Mouse (Mus musculus): ENCODE results near the gene C8b. TPM values are rescaled to one million over a fixed set of nuclear protein-coding genes. Genes with fewer than 3 reads are reported as not detected.

The C8b gene
- total RNA-seq, 1 experiment from 2014 or later = not detected

GRCm38 (mm10) chr4:104804100-104804499, 38.0 kb downstream of the C8b start:
- no peak for ATAC-seq (replicated peaks; ENCODE audit: insufficient number of reproducible peaks, low FRiP score, low TSS enrichment, poor library complexity, severe bottlenecking)

DNA sequence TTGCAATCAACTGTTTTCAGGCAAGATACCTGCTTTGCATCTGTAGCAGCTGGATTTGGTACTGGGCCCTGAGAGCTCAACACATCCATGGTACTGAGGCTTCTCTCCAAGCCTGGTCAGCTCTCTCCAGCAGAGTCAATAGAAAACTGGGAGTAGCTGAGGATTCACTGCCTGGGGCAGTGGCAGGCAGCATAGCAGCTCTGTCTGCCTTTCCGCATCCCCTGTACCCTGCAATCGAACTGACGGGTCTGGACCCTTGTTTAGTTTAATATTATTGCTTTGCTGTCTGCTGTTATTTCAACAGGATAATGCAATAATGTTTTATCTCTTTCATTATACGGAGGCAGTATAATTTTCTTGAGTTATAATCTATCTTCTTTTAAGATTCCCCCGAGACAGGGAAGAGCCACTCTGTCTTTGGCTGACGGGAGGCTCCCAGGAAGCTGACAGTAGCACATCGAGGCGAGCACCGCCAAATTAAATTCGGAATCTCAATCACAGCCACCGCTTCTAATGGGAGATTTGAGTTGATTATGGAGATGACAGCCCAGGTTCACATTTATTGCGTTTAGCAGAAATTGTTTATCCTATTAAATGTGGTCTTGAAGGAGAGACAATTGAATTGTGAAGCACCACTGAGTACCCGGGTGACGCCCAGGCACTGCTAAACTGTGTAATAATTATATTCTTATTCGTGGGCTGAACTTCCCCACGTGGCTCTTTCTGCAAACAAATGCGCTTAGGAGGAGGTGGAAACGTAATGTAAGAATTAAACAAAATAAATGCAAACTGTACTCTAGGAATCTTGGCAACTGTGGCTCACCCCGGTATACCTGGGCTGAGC, 39.5 kb downstream of the C8b start:
- ATAC-seq (replicated peaks; ENCODE audit: insufficient number of reproducible peaks, low FRiP score, low TSS enrichment, poor library complexity, severe bottlenecking) = no peak

- ATAC-seq (replicated peaks; ENCODE audit: insufficient number of reproducible peaks, low FRiP score, low TSS enrichment, poor library complexity, severe bottlenecking) = no peak
These were observed 44.7 kb downstream of the C8b start for GRCm38 (mm10) chr4:104810710-104811286.

GRCm38 (mm10) chr4:104813617-104814016, 47.5 kb downstream of the C8b start:
- no peak for ATAC-seq (replicated peaks; ENCODE audit: insufficient number of reproducible peaks, low FRiP score, low TSS enrichment, poor library complexity, severe bottlenecking)

GRCm38 (mm10) chr4:104816519-104817232, 50.6 kb downstream of the C8b start:
- no peak for ATAC-seq (replicated peaks; ENCODE audit: insufficient number of reproducible peaks, low FRiP score, low TSS enrichment, poor library complexity, severe bottlenecking)

GRCm38 (mm10) chr4:104817509-104817908, 51.4 kb downstream of the C8b start:
- no peak for ATAC-seq (replicated peaks; ENCODE audit: insufficient number of reproducible peaks, low FRiP score, low TSS enrichment, poor library complexity, severe bottlenecking)

DNA sequence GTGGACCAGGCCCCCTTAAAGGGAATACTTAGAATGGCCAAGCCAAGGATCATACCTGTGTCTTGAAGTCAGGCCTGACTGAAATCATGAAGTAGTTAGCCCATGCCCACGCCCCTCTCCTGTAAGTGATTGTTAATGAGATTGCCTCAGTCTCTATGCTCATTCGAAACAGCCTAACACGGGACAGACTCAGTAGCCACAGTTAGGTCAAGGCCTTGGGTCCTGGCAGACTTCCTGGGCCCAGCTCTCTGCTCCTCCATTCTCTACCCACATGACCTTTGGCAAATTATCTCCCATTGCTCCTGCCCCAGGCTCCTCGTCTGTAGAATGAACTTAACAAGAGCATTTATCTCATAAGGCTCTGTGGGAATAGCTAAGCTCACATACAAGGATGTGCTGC, 52.9 kb downstream of the C8b start:
- no peak for ATAC-seq (replicated peaks; ENCODE audit: insufficient number of reproducible peaks, low FRiP score, low TSS enrichment, poor library complexity, severe bottlenecking)

DNA sequence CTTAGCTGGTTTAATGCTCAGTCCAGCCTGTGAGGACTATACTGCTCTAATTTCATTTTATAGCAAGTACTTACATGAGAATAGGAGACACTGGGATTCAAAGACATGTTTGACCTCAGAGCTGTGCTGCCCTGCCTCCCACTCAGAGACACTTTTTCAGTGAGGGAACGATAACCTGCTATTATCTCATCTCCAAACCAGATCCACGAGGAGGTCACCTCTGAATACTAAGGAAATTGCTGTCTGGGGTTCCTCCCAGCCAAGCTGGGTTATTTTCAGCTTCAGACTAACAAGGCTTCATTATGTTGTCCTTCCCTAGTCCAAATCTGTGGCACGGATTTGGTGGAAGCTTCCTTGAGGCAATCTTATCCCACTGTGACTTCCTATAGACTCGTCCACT, 53.8 kb downstream of the C8b start:
- no peak for ATAC-seq (replicated peaks; ENCODE audit: insufficient number of reproducible peaks, low FRiP score, low TSS enrichment, poor library complexity, severe bottlenecking)

DNA sequence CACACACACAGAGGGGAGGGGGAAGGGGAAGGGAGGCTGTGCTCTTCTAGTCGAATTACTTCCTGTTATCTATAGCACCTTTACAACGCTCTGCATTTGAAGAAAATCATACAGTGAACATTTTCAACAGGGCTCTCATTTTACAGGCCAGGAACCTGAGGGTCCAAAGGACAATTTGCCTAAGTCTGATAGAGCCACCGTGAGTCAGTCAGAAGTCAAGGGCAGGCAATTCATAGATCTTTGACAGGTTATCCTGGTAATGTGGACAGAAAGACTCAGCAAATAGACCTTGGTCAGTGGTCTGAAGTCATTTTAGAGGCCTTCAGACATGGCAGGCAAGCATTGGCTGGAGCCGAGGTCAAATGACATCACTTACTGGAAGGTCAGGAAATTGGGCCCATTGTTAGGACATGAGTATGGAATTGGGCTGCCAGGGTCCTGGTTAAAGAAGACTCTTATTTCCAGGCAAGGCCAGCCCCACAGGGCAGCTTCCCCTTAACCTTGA, 57.5 kb downstream of the C8b start:
- no peak for ATAC-seq (replicated peaks; ENCODE audit: insufficient number of reproducible peaks, low FRiP score, low TSS enrichment, poor library complexity, severe bottlenecking)

DNA sequence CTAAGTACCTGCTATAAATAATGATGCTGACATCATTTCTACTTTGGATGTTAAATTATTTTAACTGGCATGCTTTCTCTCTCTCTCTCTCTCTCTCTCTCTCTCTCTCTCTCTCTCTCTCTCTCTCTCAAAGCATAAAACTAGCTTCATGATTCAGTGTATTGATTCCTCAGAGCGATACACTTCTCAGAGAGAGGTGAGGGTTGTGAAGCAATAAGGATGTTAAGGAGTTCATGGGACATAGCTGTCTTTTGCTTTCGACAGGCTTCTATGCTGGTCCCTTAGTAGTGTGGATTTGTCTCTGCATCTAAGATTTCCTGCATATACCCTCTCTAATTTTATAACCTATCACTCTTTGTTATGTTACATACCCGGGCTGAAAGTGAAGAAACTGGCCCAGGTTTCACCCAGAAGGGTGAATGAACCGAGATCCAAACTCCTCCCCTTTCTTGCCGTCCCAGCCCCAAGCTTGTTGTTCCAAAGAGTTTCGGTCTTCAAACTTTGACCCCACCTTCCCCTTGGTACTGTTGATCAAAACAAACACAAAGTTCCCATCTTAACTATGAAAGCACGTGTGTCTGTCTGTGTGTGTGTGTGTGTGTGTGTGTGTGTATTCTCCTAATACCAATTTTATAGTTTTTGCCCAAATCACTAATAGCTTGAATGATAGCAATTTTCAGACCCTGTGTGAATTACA, 58.4 kb downstream of the C8b start:
- ATAC-seq (replicated peaks; ENCODE audit: insufficient number of reproducible peaks, low FRiP score, low TSS enrichment, poor library complexity, severe bottlenecking) = no peak

- no peak for ATAC-seq (replicated peaks; ENCODE audit: insufficient number of reproducible peaks, low FRiP score, low TSS enrichment, poor library complexity, severe bottlenecking)
These were observed 62.8 kb downstream of the C8b start for GRCm38 (mm10) chr4:104828939-104829338.

DNA sequence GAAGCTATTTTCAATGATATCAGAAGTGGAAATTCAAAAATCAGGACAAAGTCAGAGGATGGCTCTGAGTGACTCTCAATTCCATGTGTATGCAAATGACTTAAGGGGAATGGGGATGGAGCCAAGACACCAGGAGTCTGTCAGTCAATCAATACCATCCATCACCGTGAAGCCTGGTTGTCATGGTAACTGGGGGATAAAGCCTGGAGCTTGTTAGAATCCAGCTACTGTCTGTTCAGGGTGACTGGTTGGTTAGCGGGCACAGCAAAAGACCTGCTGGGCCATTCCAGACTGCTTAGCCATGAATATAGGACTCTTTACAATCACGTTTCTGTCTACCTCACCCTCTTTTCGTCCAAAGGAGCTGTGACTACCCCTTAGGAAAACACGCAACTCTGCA, 69.0 kb downstream of the C8b start:
- no peak for ATAC-seq (replicated peaks; ENCODE audit: insufficient number of reproducible peaks, low FRiP score, low TSS enrichment, poor library complexity, severe bottlenecking)

GRCm38 (mm10) chr4:104838342-104838741, 72.2 kb downstream of the C8b start:
- no peak for ATAC-seq (replicated peaks; ENCODE audit: insufficient number of reproducible peaks, low FRiP score, low TSS enrichment, poor library complexity, severe bottlenecking)

DNA sequence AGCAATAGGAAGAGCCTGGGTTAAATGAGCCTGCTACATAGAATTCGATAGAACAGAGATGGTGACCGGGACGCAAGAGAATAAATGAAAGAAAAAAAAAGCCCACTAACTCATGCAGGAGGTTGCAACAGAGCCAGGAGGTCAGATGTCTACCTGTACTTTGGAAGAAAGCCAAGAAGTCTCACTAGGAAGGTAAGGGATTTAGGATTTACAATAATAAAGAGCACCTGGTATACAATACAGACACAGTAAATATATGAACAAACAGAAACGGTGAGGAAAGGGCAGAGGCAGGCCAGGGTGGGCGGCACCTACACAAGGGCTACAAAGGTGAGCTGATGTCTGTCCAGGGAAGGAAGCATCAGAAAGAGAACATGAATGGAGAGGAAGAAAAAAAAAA, 76.1 kb downstream of the C8b start:
- ATAC-seq (replicated peaks; ENCODE audit: insufficient number of reproducible peaks, low FRiP score, low TSS enrichment, poor library complexity, severe bottlenecking) = no peak

GRCm38 (mm10) chr4:104843546-104843945, 77.4 kb downstream of the C8b start:
- no peak for ATAC-seq (replicated peaks; ENCODE audit: insufficient number of reproducible peaks, low FRiP score, low TSS enrichment, poor library complexity, severe bottlenecking)
